Mouse (Mus musculus) MEL (cell line): Measurements from ENCODE around the gene Slc12a6. TPM values are rescaled to one million over a fixed set of nuclear protein-coding genes. Genes with fewer than 3 reads are reported as not detected.

Experiments
- DNase-seq: peaks from one replicate; pipeline ENCODE4 v3.0.0; 2011; ENCODE audit warnings: low read depth, low spot score
- H3K27ac ChIP-seq: 2 replicates; pipeline ENCODE4 v1.5.1; 2012; ENCODE audit warnings: low read depth, mild to moderate bottlenecking, control low read depth, low read length, moderate library complexity; ENCODE audit not compliant: control insufficient read depth
- H3K27me3 ChIP-seq, 2 experiments: fragments of 150-350 bp in 1 of 2; sonication (generic) in 1 of 2; 2 replicates each; pipeline ENCODE4 v1.6.1; 2012; ENCODE audit warnings: low read length in 2 of 2, mild to moderate bottlenecking in 2 of 2, improper control_type of control experiment in 1 of 2, moderate library complexity in 1 of 2; ENCODE audit not compliant: insufficient read depth in 2 of 2, control insufficient read depth in 1 of 2
- H3K36me3 ChIP-seq, 2 experiments: 2 replicates each; pipeline ENCODE4 v1.6.1; 2012 to 2014; ENCODE audit warnings: low read length in 2 of 2, improper control_type of control experiment in 1 of 2, inconsistent platforms in 1 of 2, mild to moderate bottlenecking in 1 of 2; ENCODE audit not compliant: insufficient read depth in 2 of 2, control insufficient read depth in 1 of 2
- H3K4me1 ChIP-seq, 2 experiments: fragments of 150-350 bp in 1 of 2; sonication (generic) in 1 of 2; 2 replicates each; pipeline ENCODE4 v1.6.1; 2012; ENCODE audit warnings: low read length in 2 of 2, improper control_type of control experiment in 1 of 2, mild to moderate bottlenecking in 1 of 2; ENCODE audit not compliant: insufficient read depth in 2 of 2, control insufficient read depth in 1 of 2
- H3K4me3 ChIP-seq, 2 experiments: fragments of 150-350 bp in 1 of 2; sonication (generic) in 1 of 2; 2 replicates each; pipeline ENCODE4 v1.5.1; 2012; ENCODE audit warnings: low read depth in 2 of 2, low read length in 2 of 2, mild to moderate bottlenecking in 2 of 2, moderate library complexity in 2 of 2, control low read depth in 1 of 2, improper control_type of control experiment in 1 of 2; ENCODE audit not compliant: control insufficient read depth in 1 of 2, insufficient read depth in 1 of 2
- H3K79me2 ChIP-seq: 2 replicates; pipeline ENCODE4 v1.6.1; 2012; ENCODE audit warnings: mild to moderate bottlenecking, low read length, moderate library complexity; ENCODE audit not compliant: control insufficient read depth, poor library complexity, insufficient read depth
- H3K9ac ChIP-seq: 2 replicates; pipeline ENCODE4 v1.6.1; 2012; ENCODE audit warnings: low read depth, mild to moderate bottlenecking, control low read depth, low read length, moderate library complexity; ENCODE audit not compliant: control insufficient read depth, poor library complexity, severe bottlenecking
- H3K9me3 ChIP-seq: fragments of 150-350 bp; sonication (generic); replicated peaks from 2 replicates; pipeline ENCODE4 v1.6.1; 2012; ENCODE audit warnings: mild to moderate bottlenecking, low read length, improper control_type of control experiment, moderate library complexity; ENCODE audit not compliant: insufficient read depth
- CHD1 ChIP-seq: IDR thresholded peaks from 2 replicates; pipeline ENCODE4 v1.6.1; 2012; ENCODE audit warnings: low read depth, mild to moderate bottlenecking, inconsistent platforms, low read length, improper control_type of control experiment
- CTCF ChIP-seq, 3 experiments: IDR thresholded peaks in 2 of 3; conservative IDR thresholded peaks in 1 of 3; 2 replicates each; pipeline ENCODE4 v1.5.1; 2011 to 2012; ENCODE audit warnings: low read length in 3 of 3, low read depth in 2 of 3, mild to moderate bottlenecking in 2 of 3, improper control_type of control experiment in 1 of 3, inconsistent platforms in 1 of 3, mixed read lengths in 1 of 3, moderate library complexity in 1 of 3; ENCODE audit not compliant: control insufficient read depth in 1 of 3, insufficient read depth in 1 of 3, poor library complexity in 1 of 3, severe bottlenecking in 1 of 3
- GATA1 ChIP-seq: IDR thresholded peaks from 2 replicates; pipeline ENCODE4 v1.6.1; 2011; ENCODE audit warnings: low read depth, low read length, improper control_type of control experiment
- HCFC1 ChIP-seq: IDR thresholded peaks from 2 replicates; pipeline ENCODE4 v1.6.1; 2012; ENCODE audit warnings: low read depth, mild to moderate bottlenecking, inconsistent platforms, low read length, improper control_type of control experiment, moderate library complexity
- JUND ChIP-seq: IDR thresholded peaks from 2 replicates; pipeline ENCODE4 v1.6.1; 2011; ENCODE audit warnings: low read depth, mild to moderate bottlenecking, improper control_type of control experiment, low read length
- MAZ ChIP-seq: IDR thresholded peaks from 2 replicates; pipeline ENCODE4 v1.6.1; 2012; ENCODE audit warnings: low read depth, mild to moderate bottlenecking, inconsistent platforms, low read length, improper control_type of control experiment
- POLR2AphosphoS2 ChIP-seq: IDR thresholded peaks from 2 replicates; pipeline ENCODE4 v1.6.1; 2011; ENCODE audit warnings: low read length, improper control_type of control experiment
- RAD21 ChIP-seq: IDR thresholded peaks from 2 replicates; pipeline ENCODE4 v1.6.1; 2011; ENCODE audit warnings: mild to moderate bottlenecking, low read depth, low read length, improper control_type of control experiment
- SMC3 ChIP-seq: IDR thresholded peaks from 2 replicates; pipeline ENCODE4 v1.6.1; 2011; ENCODE audit warnings: low read depth, low read length, improper control_type of control experiment
- TCF12 ChIP-seq: IDR thresholded peaks from 2 replicates; pipeline ENCODE4 v1.6.1; 2014; ENCODE audit warnings: low read depth, mild to moderate bottlenecking, inconsistent platforms, low read length, improper control_type of control experiment, moderate library complexity
- UBTF ChIP-seq: IDR thresholded peaks from 2 replicates; pipeline ENCODE4 v1.6.1; 2012; ENCODE audit warnings: low read depth, mild to moderate bottlenecking, inconsistent platforms, low read length, improper control_type of control experiment, moderate library complexity, borderline replicate concordance; ENCODE audit not compliant: insufficient read depth
- ZKSCAN1 ChIP-seq: IDR thresholded peaks from 2 replicates; pipeline ENCODE4 v1.6.1; 2012; ENCODE audit warnings: low read depth, mild to moderate bottlenecking, inconsistent platforms, low read length, improper control_type of control experiment, moderate library complexity
- ZMIZ1 ChIP-seq: IDR thresholded peaks from 2 replicates; pipeline ENCODE4 v1.6.1; 2012; ENCODE audit warnings: low read depth, mild to moderate bottlenecking, inconsistent platforms, low read length, improper control_type of control experiment, moderate library complexity
- ZNF384 ChIP-seq: IDR thresholded peaks from 2 replicates; pipeline ENCODE4 v1.6.1; 2012; ENCODE audit warnings: low read depth, mild to moderate bottlenecking, inconsistent platforms, low read length, improper control_type of control experiment
- polyA plus RNA-seq, 2 experiments: library from polyadenylated mRNA; stranded (reverse) in 1 of 2; unstranded in 1 of 2; fragments of >175 nt in 1 of 2; fragments of >200 nt in 1 of 2; gene quantifications; 2 replicates each; pipeline versions ENCODE4 v1.2.1 to v1.2.4; 2012; ENCODE audit warnings: low replicate concordance in 2 of 2, low read depth in 1 of 2; ENCODE audit not compliant: insufficient read length in 2 of 2, insufficient read depth in 1 of 2, missing spikeins in 1 of 2
- total RNA-seq: library from RNA; depleted of rRNA; stranded (reverse); fragments of 300-350 nt; gene quantifications from 2 replicates; pipeline ENCODE4 v1.2.3, GENCODE M21; 2012

The Slc12a6 gene
- total and polyA plus RNA-seq, 3 experiments = 20.4 to 21.2 TPM; not detected in 1

GRCm38 (mm10) chr2:112254675-112255515 is 10.7 kb upstream of the Slc12a6 start:
- Histone ChIP-seq H3K9me3 (no peaks in the 10 kb centered on the region), H3K79me2 (no peaks in the 10 kb centered on the region), H3K36me3 (no peaks in the 10 kb centered on the region; a peak in 1 of 4 replicates), H3K4me3 (no peak overlapping the region), H3K27me3 (0 out of 4 replicates have a peak, but pooled peaks cover 0 to 1% of the 10 kb centered on the region in 2 experiments), H3K4me1 (0 out of 4 replicates have a peak, but pooled peaks cover 0 to 2% of the 10 kb centered on the region in 2 experiments), H3K9ac (no peak overlapping the region), H3K27ac (no peak overlapping the region)
- TF ChIP-seq ZMIZ1 (no peak), UBTF (no peak), HCFC1 (no peak), SMC3 (no peak), MAZ (no peak), ZKSCAN1 (no peak), GATA1 (no peak)
- peak; percentile 35 for DNase-seq

- peaks cover 19% of the 10 kb centered on the region for H3K79me2 ChIP-seq
- H3K4me1 ChIP-seq = peaks cover 4 to 9% of the 10 kb centered on the region in 2 experiments; a peak in 2 of 4 replicates
- H3K27ac ChIP-seq = no peak within 1 kb of the TSS
- peaks cover 3 to 8% of the 10 kb centered on the region in 2 experiments; a peak in 3 of 4 replicates for H3K36me3 ChIP-seq
- no peak within 1 kb of the TSS for H3K4me3 ChIP-seq
- H3K27me3 ChIP-seq = no peaks in the 10 kb centered on the region
- no peak for TF ChIP-seq POLR2AphosphoS2
- peak; percentile 26; the same call in 1 of the 2 replicates for TF ChIP-seq SMC3
- peak; percentile 38 for TF ChIP-seq RAD21
- TF ChIP-seq CTCF (IDR thresholded peaks at IDR 0.05 in 2 of 3, conservative IDR thresholded peaks at IDR 0.05 in 1 of 3; ENCODE audit: control insufficient read depth in 1 of 3, insufficient read depth in 1 of 3, low read depth in 2 of 3, low read length in 3 of 3, poor library complexity in 1 of 3, severe bottlenecking in 1 of 3) = peak in 2 of 3 experiments; percentile 34 to 37; a peak in 4 of 6 replicates
- no peak for TF ChIP-seq CHD1
- 0 out of 2 replicates have a peak, but pooled peaks have one; percentile 6 for TF ChIP-seq ZNF384
- TF ChIP-seq TCF12 = no peak
- TF ChIP-seq JUND = no peak
- no peak within 1 kb of the TSS for H3K9ac ChIP-seq
- DNase-seq = no peak
- no peaks in the 10 kb centered on the region for H3K9me3 ChIP-seq
Measured at GRCm38 (mm10) chr2:112259241-112259962, 6.2 kb upstream of the Slc12a6 start, which contains the start of gene Nutm1. Gene Nutm1 (minus strand): TSS chr2:112259291.
